ENCODE assay signal across 8 mouse cellular contexts in the genomic region with DNA sequence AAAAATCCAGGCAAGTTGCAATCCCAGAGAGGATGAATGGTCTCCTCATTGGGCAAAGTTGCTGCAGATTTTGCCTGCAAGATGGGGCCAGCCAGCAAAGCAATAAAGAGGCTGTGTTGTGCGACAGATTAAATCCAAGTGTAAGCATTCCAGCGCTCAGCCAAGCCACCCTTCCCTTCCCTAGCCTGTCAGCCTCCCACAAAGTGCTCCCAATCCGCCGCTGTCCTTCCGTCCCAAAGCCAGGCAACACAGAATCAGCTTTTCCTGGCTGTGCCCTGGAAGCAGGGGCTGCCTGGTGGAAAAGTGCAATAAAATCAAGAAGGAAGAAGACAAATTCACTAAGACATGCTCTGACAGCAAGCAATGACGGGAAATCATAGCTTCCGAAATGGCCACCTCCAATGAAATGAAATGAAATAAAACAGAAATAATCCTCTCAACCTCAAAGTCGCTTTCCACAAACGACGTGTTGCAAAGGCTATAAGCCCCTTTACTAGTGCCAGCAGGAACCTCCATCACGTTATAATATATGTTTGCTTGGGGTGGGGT.
DNase-seq lines count a peak whose midpoint lies in the region; ATAC-seq and TF ChIP-seq lines count a peak whose summit lies in the region.

No protein-coding gene starts in this region.

- peak overlapping the region; percentile 64 for H3K4me3 ChIP-seq in layer of hippocampus, adult 2 months
- peak overlapping the region; percentile 48 for H3K4me3 ChIP-seq in forebrain, embryonic 15.5 days
- peak overlapping the region; percentile 48 for H3K4me3 ChIP-seq in kidney, embryonic 15.5 days (replicated peaks)
- H3K4me3 ChIP-seq in midbrain, embryonic 16.5 days (ENCODE audit: low read depth, low read length) = peak overlapping the region; percentile 60

- H3K27ac ChIP-seq in layer of hippocampus, adult 2 months = peak overlapping the region; percentile 87
- no peak overlapping the region for H3K27ac ChIP-seq in forebrain, embryonic 15.5 days (replicated peaks)
- no peak overlapping the region for H3K27ac ChIP-seq in kidney, embryonic 15.5 days
- H3K27ac ChIP-seq in midbrain, embryonic 16.5 days (ENCODE audit: low read length) = no peak overlapping the region

- peak overlapping the region; percentile 97 for H3K4me2 ChIP-seq in forebrain, embryonic 15.5 days (replicated peaks)
- peak overlapping the region; percentile 95 for H3K4me2 ChIP-seq in kidney, embryonic 15.5 days
- peak overlapping the region; percentile 100 for H3K4me2 ChIP-seq in midbrain, embryonic 16.5 days (ENCODE audit: low read length)

- H3K36me3 ChIP-seq in forebrain, embryonic 15.5 days = no peaks in the 10 kb centered on the region
- no peaks in the 10 kb centered on the region for H3K36me3 ChIP-seq in kidney, embryonic 15.5 days
- no peaks in the 10 kb centered on the region for H3K36me3 ChIP-seq in midbrain, embryonic 16.5 days (ENCODE audit: control insufficient read depth, insufficient read depth, low read length)

- no peaks in the 10 kb centered on the region for H3K27me3 ChIP-seq in forebrain, embryonic 15.5 days
- peaks cover 38% of the 10 kb centered on the region for H3K27me3 ChIP-seq in kidney, embryonic 15.5 days
- H3K27me3 ChIP-seq in midbrain, embryonic 16.5 days (ENCODE audit: control insufficient read depth, insufficient read depth, low read depth, low read length) = no peaks in the 10 kb centered on the region

- no peak for ATAC-seq in forebrain, embryonic 15.5 days (replicated peaks)
- no peak for ATAC-seq in kidney, embryonic 15.5 days (replicated peaks; ENCODE audit: low FRiP score)
- no peak for ATAC-seq in midbrain, embryonic 16.5 days

- H3K4me1 ChIP-seq in forebrain, embryonic 15.5 days = peaks cover 32% of the 10 kb centered on the region
- H3K4me1 ChIP-seq in kidney, embryonic 15.5 days = peaks cover 21% of the 10 kb centered on the region
- peaks cover 16% of the 10 kb centered on the region for H3K4me1 ChIP-seq in midbrain, embryonic 16.5 days (ENCODE audit: control insufficient read depth, insufficient read depth, low read length)

- no peak for DNase-seq in layer of hippocampus, adult 2 months (ENCODE audit: low spot score in 2 of 2)
- no peak for DNase-seq in layer of hippocampus, adult 9-10 months (ENCODE audit: low spot score)
- no peak for DNase-seq in right cerebral cortex, adult 2 months (ENCODE audit: low spot score in 2 of 2)
- no peak for DNase-seq in cerebellum, adult 11-12 months
- no peak for DNase-seq in right cerebral cortex, adult 18-20 months

- no peaks in the 10 kb centered on the region for H3K9me3 ChIP-seq in forebrain, embryonic 15.5 days
- no peaks in the 10 kb centered on the region for H3K9me3 ChIP-seq in kidney, embryonic 15.5 days (replicated peaks)
- H3K9me3 ChIP-seq in midbrain, embryonic 16.5 days (replicated peaks; ENCODE audit: control insufficient read depth, low read length, poor library complexity, severe bottlenecking) = no peaks in the 10 kb centered on the region

- no peak for TF ChIP-seq CTCF in layer of hippocampus, adult 2 months (conservative IDR thresholded peaks at IDR 0.05)

- H3K9ac ChIP-seq in forebrain, embryonic 15.5 days (replicated peaks) = peak overlapping the region; percentile 52
- peak overlapping the region; percentile 35 for H3K9ac ChIP-seq in kidney, embryonic 15.5 days
- peak overlapping the region; percentile 77 for H3K9ac ChIP-seq in midbrain, embryonic 16.5 days (ENCODE audit: low read depth, low read length)

- 22% methylated on average over 11 of the region's 11 CpGs for WGBS in forebrain, embryonic 15.5 days
- 11% methylated on average over 11 of the region's 11 CpGs for WGBS in kidney, embryonic 15.5 days
- 8% methylated on average over 11 of the region's 11 CpGs for WGBS in midbrain, embryonic 16.5 days
